Mouse (Mus musculus) liver, postnatal 0 days (tissue): ENCODE measurements around the gene BC052040. TPM values are rescaled to one million over a fixed set of nuclear protein-coding genes. Genes with fewer than 3 reads are reported as not detected.

Experiments used
- ATAC-seq: fragments of 200-750 bp; cut with Nextera tagmentation; 2 replicates; pipeline ENCODE4 v1.8.0; 2017; ENCODE audit warnings: mild to moderate bottlenecking, moderate library complexity
- DNase-seq: peaks from one replicate; pipeline ENCODE4 v3.0.0-alpha.2; 2016
- H3K27ac ChIP-seq: fragments of 300-500 bp; sonication (generic); 2 replicates; pipeline ENCODE4 v1.5.1; 2014; ENCODE audit warnings: antibody characterized with exemption, moderate library complexity, mild to moderate bottlenecking, low read depth
- H3K27me3 ChIP-seq: fragments of 300-500 bp; sonication (generic); 2 replicates; pipeline ENCODE4 v1.6.1; 2014; ENCODE audit warnings: low read length, control low read depth, mixed read lengths; ENCODE audit not compliant: insufficient read depth
- H3K36me3 ChIP-seq: fragments of 300-500 bp; sonication (generic); replicated peaks from 2 replicates; pipeline ENCODE4 v1.6.1; 2014; ENCODE audit warnings: mild to moderate bottlenecking, control low read depth, low read length, moderate library complexity, mixed read lengths; ENCODE audit not compliant: insufficient read depth
- H3K4me1 ChIP-seq: fragments of 300-500 bp; sonication (generic); 2 replicates; pipeline ENCODE4 v1.6.1; 2014; ENCODE audit warnings: antibody characterized with exemption, mild to moderate bottlenecking, control low read depth; ENCODE audit not compliant: insufficient read depth
- H3K4me2 ChIP-seq: fragments of 300-500 bp; sonication (generic); 2 replicates; pipeline ENCODE4 v1.6.1; 2014; ENCODE audit warnings: low read depth, mild to moderate bottlenecking, low read length, moderate library complexity, mixed read lengths
- H3K4me3 ChIP-seq: fragments of 300-500 bp; sonication (generic); 2 replicates; pipeline ENCODE4 v1.5.1; 2014; ENCODE audit warnings: low read depth, low read length
- H3K9ac ChIP-seq: fragments of 300-500 bp; sonication (generic); replicated peaks from 2 replicates; pipeline ENCODE4 v1.6.1; 2014; ENCODE audit warnings: mild to moderate bottlenecking, moderate library complexity
- H3K9me3 ChIP-seq: fragments of 300-500 bp; sonication (generic); 2 replicates; pipeline ENCODE4 v1.6.1; 2016; ENCODE audit warnings: mild to moderate bottlenecking, control low read depth, low read length, mixed read lengths
- CTCF ChIP-seq: sonication (generic); IDR thresholded peaks from 2 replicates; pipeline ENCODE4 v1.5.1; 2016; ENCODE audit warnings: antibody characterized with exemption, low read depth
- EP300 ChIP-seq: IDR thresholded peaks from 2 replicates; pipeline ENCODE4 v1.6.1; 2016; ENCODE audit warnings: antibody characterized with exemption, low read depth, mild to moderate bottlenecking
- WGBS: fragments of 180-500 bp; shearing (Covaris S2); extraction: QIAGEN DNeasy Blood & Tissue Kit; methylation state at CpG from one replicate; pipeline ENCODE4 v1.1.7; 2014; ENCODE audit not compliant: insufficient replicate concordance; 5-methylcytosine and 5-hydroxymethylcytosine counted together
- polyA plus RNA-seq: library from polyadenylated mRNA; unstranded; fragments of >200 nt; fragmentation: Nextera tagmentation; extraction: Ambion mirVana; gene quantifications from 2 replicates; pipeline ENCODE4 v1.2.1, GENCODE M21; 2015

BC052040 gene
- polyA plus RNA-seq, 1 experiment from 2014 or later, result 4.1 TPM

- Histone ChIP-seq H3K4me3 (no peak overlapping the region), H3K27me3 (no peaks in the 10 kb centered on the region), H3K4me2 (peak overlapping the region; percentile 40), H3K9ac (no peak overlapping the region), H3K36me3 (no peaks in the 10 kb centered on the region), H3K27ac (no peak overlapping the region), H3K4me1 (peaks cover 14% of the 10 kb centered on the region; the same call in 1 of the 2 replicates), H3K9me3 (no peaks in the 10 kb centered on the region)
- ATAC-seq (peak; percentile 45; the same call in 1 of the 2 replicates), DNase-seq (no peak)
- TF ChIP-seq EP300 (no peak), CTCF (no peak)
- WGBS, result 57% methylated on average over 6 of the region's 6 CpGs
These were observed 177.0 kb downstream of the BC052040 start for GRCm38 (mm10) chr2:115758542-115758941.

DNA sequence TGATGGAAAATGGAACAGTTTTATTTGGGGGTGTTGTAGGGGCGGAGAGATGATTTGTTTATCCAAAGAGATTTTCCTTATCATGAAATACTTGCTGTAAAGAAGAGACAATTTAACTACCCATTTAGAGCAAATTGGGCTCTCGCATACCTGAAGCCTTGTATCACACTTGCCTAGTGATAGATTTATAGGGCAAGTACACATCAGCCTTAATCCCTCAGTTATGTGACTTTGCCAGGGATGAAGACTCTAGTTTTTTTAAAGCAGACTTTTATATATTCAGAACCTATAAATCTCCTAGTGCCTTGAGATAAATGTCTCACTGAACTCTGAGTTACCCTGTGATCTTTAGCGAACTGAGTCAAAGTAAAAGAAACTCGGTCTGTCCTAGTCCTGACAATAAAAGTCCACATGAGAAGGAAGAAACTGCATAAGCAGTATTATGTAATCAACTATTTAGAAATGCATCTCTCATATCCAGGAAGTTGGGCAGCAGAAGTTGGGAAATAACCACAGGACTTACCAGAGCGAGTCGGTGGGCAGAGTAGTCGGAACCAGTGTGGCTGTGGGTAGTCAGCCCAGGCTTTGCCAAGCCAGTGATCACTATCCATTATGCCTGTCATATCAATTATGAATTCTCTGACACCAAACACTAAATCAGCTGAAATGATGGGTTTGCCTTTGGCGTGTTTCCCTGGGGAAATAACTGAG is 183.2 kb downstream of the BC052040 start:
- no peak overlapping the region for H3K4me3 ChIP-seq
- H3K27me3 ChIP-seq, result no peaks in the 10 kb centered on the region
- H3K27ac ChIP-seq, result no peak overlapping the region
- H3K36me3 ChIP-seq, result no peaks in the 10 kb centered on the region
- H3K4me1 ChIP-seq, result peaks cover 2% of the 10 kb centered on the region
- no peak for TF ChIP-seq CTCF
- TF ChIP-seq EP300, result no peak
- H3K4me2 ChIP-seq, result no peak overlapping the region
- no peaks in the 10 kb centered on the region for H3K9me3 ChIP-seq
- ATAC-seq (peak; percentile 64), DNase-seq (no peak)
- no peak overlapping the region for H3K9ac ChIP-seq
- 61% methylated on average over 8 of the region's 8 CpGs for WGBS

GRCm38 (mm10) chr2:115769597-115770305 is 188.2 kb downstream of the BC052040 start:
- WGBS, result 80% methylated on average over 10 of the region's 10 CpGs

GRCm38 (mm10) chr2:115772709-115773108 is 191.2 kb downstream of the BC052040 start:
- Histone ChIP-seq H3K4me1 (0 out of 2 replicates have a peak, but pooled peaks cover 2% of the 10 kb centered on the region), H3K27ac (no peak overlapping the region), H3K27me3 (no peaks in the 10 kb centered on the region), H3K36me3 (no peaks in the 10 kb centered on the region), H3K4me2 (no peak overlapping the region), H3K9me3 (no peaks in the 10 kb centered on the region), H3K4me3 (no peak overlapping the region), H3K9ac (no peak overlapping the region)
- DNase-seq, result no peak
- WGBS, result 90% methylated on average over 1 of the region's 1 CpGs
- TF ChIP-seq CTCF (no peak), EP300 (no peak)
- ATAC-seq, result no peak

More at GRCm38 (mm10) chr2:115769597-115770305, 188.2 kb downstream of the BC052040 start:
- H3K27ac ChIP-seq, result no peak overlapping the region
- no peaks in the 10 kb centered on the region for H3K4me1 ChIP-seq
- DNase-seq, result no peak
- no peak for TF ChIP-seq EP300
- no peak for TF ChIP-seq CTCF
- no peak overlapping the region for H3K9ac ChIP-seq
- no peaks in the 10 kb centered on the region for H3K27me3 ChIP-seq
- no peak overlapping the region for H3K4me3 ChIP-seq
- H3K36me3 ChIP-seq, result no peaks in the 10 kb centered on the region
- H3K9me3 ChIP-seq, result no peaks in the 10 kb centered on the region
- H3K4me2 ChIP-seq, result no peak overlapping the region
- no peak for ATAC-seq

GRCm38 (mm10) chr2:115774153-115774908 is 192.8 kb downstream of the BC052040 start:
- H3K9ac ChIP-seq, result no peak overlapping the region
- WGBS, result 55% methylated on average over 5 of the region's 5 CpGs
- DNase-seq, result no peak

More at GRCm38 (mm10) chr2:115774153-115774908, 192.8 kb downstream of the BC052040 start:
- H3K27me3 ChIP-seq, result no peaks in the 10 kb centered on the region
- H3K27ac ChIP-seq, result no peak overlapping the region
- no peak overlapping the region for H3K4me3 ChIP-seq
- no peak overlapping the region for H3K4me2 ChIP-seq
- no peaks in the 10 kb centered on the region for H3K9me3 ChIP-seq
- ATAC-seq, result no peak
- 0 out of 2 replicates have a peak, but pooled peaks cover 2% of the 10 kb centered on the region for H3K4me1 ChIP-seq
- TF ChIP-seq EP300 (no peak), CTCF (no peak)
- H3K36me3 ChIP-seq, result no peaks in the 10 kb centered on the region
